Mouse (Mus musculus) neural tube, embryonic 15.5 days (tissue): Measurements from ENCODE around the gene Gm20388. TPM values are rescaled to one million over a fixed set of nuclear protein-coding genes. Genes with fewer than 3 reads are reported as not detected.

Experiments
- ATAC-seq: fragments of 200-750 bp; cut with Nextera tagmentation; 2 replicates; pipeline ENCODE4 v1.8.0; 2017; ENCODE audit warnings: mild to moderate bottlenecking, moderate TSS enrichment, moderate library complexity; ENCODE audit not compliant: low FRiP score
- H3K27ac ChIP-seq: fragments of 300-500 bp; sonication (generic); replicated peaks from 2 replicates; pipeline ENCODE4 v1.5.1; 2015; ENCODE audit warnings: mild to moderate bottlenecking, inconsistent platforms
- H3K27me3 ChIP-seq: fragments of 300-500 bp; sonication (generic); replicated peaks from 2 replicates; pipeline ENCODE4 v1.6.1; 2015; ENCODE audit warnings: inconsistent platforms
- H3K36me3 ChIP-seq: fragments of 300-500 bp; sonication (generic); 2 replicates; pipeline ENCODE4 v1.6.1; 2015; ENCODE audit warnings: inconsistent platforms
- H3K4me1 ChIP-seq: fragments of 300-500 bp; sonication (generic); 2 replicates; pipeline ENCODE4 v1.6.1; 2015; ENCODE audit warnings: inconsistent platforms
- H3K4me2 ChIP-seq: fragments of 300-500 bp; sonication (generic); 2 replicates; pipeline ENCODE4 v1.6.1; 2015; ENCODE audit warnings: inconsistent platforms, mild to moderate bottlenecking, moderate library complexity
- H3K4me3 ChIP-seq: fragments of 300-500 bp; sonication (generic); replicated peaks from 2 replicates; pipeline ENCODE4 v1.5.1; 2015; ENCODE audit warnings: mild to moderate bottlenecking, inconsistent platforms
- H3K9ac ChIP-seq: fragments of 300-500 bp; sonication (generic); replicated peaks from 2 replicates; pipeline ENCODE4 v1.6.1; 2015; ENCODE audit warnings: mild to moderate bottlenecking, inconsistent platforms
- H3K9me3 ChIP-seq: fragments of 300-500 bp; sonication (generic); replicated peaks from 2 replicates; pipeline ENCODE4 v1.6.1; 2016; ENCODE audit warnings: inconsistent platforms
- WGBS: fragments of 180-500 bp; shearing (Covaris S2); methylation state at CpG from one replicate; pipeline ENCODE4 v1.1.7; 2015; ENCODE audit warnings: mixed read lengths; 5-methylcytosine and 5-hydroxymethylcytosine counted together
- polyA plus RNA-seq: library from polyadenylated mRNA; unstranded; fragments of >200 nt; fragmentation: Nextera tagmentation; extraction: Ambion mirVana; gene quantifications from 2 replicates; pipeline ENCODE4 v1.2.1, GENCODE M21; 2015

Gm20388 gene
- polyA plus RNA-seq, 1 experiment from 2014 or later = not detected

DNA sequence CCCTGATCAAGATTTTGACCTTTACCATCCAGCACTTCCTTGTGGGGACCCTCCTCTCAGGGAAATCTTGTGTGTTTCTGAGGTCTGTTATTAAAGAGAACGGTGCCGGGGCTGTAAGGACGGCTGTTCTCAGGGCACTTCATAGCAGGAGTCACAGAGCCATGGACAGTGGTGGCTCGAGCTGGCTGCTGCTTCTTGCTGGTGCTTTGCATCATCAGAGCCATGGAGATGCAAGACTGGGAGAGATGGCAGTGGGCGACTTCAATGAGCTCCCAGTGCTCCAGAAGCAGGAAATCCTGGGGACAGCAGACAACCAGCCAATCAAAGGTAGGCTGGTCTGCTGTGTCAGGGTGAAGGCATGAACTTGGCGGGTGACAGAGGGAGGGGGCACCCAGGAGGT lies 2850.5 kb downstream of the Gm20388 start:
- ATAC-seq = no peak
- Histone ChIP-seq H3K9me3 (no peaks in the 10 kb centered on the region), H3K36me3 (no peaks in the 10 kb centered on the region), H3K27me3 (no peaks in the 10 kb centered on the region), H3K27ac (no peak overlapping the region), H3K4me1 (peaks cover 6% of the 10 kb centered on the region; the same call in 1 of the 2 replicates), H3K9ac (no peak overlapping the region), H3K4me3 (no peak overlapping the region), H3K4me2 (no peak overlapping the region)
- WGBS = 70% methylated on average over 6 of the region's 6 CpGs

DNA sequence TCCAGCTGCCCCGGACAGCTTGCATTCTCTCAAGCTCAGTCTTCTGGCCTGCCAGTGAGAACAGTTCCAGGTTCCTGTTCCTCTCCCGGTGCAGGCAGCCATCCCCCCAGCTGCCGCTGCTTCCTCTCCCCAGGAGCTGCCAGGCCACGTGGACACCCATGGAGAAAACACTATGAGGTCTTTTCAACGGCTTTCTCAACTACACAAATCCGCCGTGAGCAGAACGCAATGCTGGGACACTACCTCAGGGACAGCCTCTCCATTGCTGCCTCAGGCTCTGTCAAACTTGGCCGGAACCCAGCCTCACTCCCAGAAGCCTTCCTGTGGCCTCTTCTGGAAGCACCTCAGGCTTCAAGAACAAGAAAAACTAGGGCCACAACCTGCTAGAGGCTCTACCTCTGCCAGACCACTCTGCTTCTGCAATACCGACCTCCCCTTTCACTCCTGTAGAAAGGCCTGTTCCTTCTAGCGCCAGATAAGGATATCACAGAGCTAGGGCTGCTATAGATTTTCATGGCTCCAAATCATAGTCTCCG lies 2852.2 kb downstream of the Gm20388 start:
- H3K9me3 ChIP-seq = no peaks in the 10 kb centered on the region
- no peak overlapping the region for H3K4me2 ChIP-seq
- 50% methylated on average over 12 of the region's 12 CpGs for WGBS
- no peak overlapping the region for H3K9ac ChIP-seq
- peaks cover 13% of the 10 kb centered on the region; the same call in 1 of the 2 replicates for H3K4me1 ChIP-seq
- no peak for ATAC-seq
- 0 out of 2 replicates have a peak, but pooled peaks cover under 1% of the 10 kb centered on the region for H3K27me3 ChIP-seq
- no peaks in the 10 kb centered on the region for H3K36me3 ChIP-seq
- H3K27ac ChIP-seq = no peak overlapping the region
- no peak overlapping the region for H3K4me3 ChIP-seq

DNA sequence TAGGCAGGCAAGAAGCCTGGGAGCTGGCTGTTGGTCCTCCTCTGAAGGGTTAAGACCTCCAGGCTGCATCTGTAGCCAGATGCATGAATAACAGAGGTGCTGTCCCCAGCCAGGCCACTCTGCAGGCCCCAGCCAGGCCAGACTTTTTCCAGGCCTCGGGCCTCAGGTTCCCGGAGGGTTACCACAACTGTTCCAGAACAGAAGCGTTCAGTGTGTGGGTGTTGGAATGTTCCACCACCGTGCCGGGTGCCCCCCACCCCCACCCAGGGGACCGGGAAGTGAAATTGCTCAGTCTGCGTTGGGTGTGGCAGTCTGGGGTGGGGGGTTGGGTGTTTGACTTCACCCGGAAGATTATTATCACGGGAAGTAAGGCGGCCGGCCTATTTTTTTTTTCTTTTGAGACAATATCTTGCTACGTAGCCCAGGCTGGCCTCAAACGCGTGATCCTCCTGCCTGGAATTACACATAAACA lies 2852.7 kb downstream of the Gm20388 start:
- WGBS = 84% methylated on average over 14 of the region's 14 CpGs

DNA sequence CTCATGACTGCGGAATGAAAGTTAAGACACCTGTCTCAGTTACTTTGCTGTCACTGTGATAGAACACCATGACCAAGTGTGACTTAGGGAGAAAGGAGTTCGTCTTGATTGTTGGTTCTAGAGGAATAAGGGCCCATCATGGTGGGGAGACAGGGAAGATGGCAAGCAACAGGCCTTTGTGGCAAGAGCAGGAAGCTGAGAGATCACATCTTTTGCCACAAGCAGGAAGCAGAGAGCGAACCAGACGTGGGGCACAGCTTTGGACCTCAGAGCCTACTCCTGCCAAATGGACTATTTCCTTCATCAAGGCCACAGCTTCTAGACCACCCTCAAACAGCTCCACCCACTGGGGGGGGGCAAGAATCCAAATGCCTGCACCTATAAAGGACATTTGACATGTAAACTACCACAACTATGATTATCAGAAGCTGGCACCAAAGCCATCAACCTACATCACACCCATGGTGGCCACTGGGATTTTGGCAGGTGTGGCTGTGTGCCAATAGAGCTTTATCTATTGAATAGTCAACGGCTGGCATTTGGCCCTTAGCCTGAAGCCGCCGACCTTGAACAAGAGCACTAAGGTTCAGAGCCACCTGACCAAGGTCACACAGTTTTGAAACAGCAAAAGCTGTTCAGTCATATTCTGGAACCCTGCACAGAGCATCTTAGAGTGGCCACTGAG lies 2854.3 kb downstream of the Gm20388 start:
- Histone ChIP-seq H3K4me3 (no peak overlapping the region), H3K9ac (no peak overlapping the region), H3K4me1 (peaks cover 20% of the 10 kb centered on the region; the same call in 1 of the 2 replicates), H3K36me3 (no peaks in the 10 kb centered on the region), H3K27ac (no peak overlapping the region), H3K27me3 (0 out of 2 replicates have a peak, but pooled peaks cover 2% of the 10 kb centered on the region), H3K4me2 (no peak overlapping the region), H3K9me3 (no peaks in the 10 kb centered on the region)
- WGBS = 90% methylated on average over 7 of the region's 7 CpGs
- no peak for ATAC-seq

More for the DNA sequence above, 2852.7 kb downstream of the Gm20388 start:
- no peak overlapping the region for H3K4me2 ChIP-seq
- ATAC-seq = no peak
- H3K9me3 ChIP-seq = no peaks in the 10 kb centered on the region
- H3K27ac ChIP-seq = no peak overlapping the region
- peaks cover 13% of the 10 kb centered on the region; the same call in 1 of the 2 replicates for H3K4me1 ChIP-seq
- 0 out of 2 replicates have a peak, but pooled peaks cover 2% of the 10 kb centered on the region for H3K27me3 ChIP-seq
- H3K4me3 ChIP-seq = no peak overlapping the region
- H3K36me3 ChIP-seq = no peaks in the 10 kb centered on the region
- no peak overlapping the region for H3K9ac ChIP-seq

DNA sequence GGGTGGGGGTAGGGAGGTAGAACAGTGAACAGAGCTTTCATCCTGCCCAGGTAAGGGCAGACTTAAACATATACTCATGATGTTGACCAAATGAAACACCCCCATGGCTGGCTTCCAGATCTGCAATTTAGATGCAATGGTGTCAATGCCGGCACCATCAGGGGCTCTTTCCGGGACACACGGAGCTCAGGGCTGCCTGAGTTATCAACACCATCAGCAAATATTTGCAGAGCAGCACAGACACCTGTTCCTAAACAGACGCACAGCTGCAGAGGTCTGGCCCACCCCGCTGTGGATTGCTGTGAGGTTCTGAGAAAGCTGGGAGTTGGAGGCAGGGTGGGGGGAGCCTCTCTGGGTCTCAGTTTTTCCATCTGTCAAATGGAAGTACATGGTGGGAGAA lies 2855.5 kb downstream of the Gm20388 start:
- Histone ChIP-seq H3K27ac (no peak overlapping the region), H3K9ac (no peak overlapping the region), H3K4me3 (no peak overlapping the region), H3K9me3 (no peaks in the 10 kb centered on the region), H3K4me1 (peaks cover 17% of the 10 kb centered on the region; the same call in 1 of the 2 replicates), H3K27me3 (0 out of 2 replicates have a peak, but pooled peaks cover 2% of the 10 kb centered on the region), H3K4me2 (no peak overlapping the region), H3K36me3 (no peaks in the 10 kb centered on the region)
- 70% methylated on average over 5 of the region's 5 CpGs for WGBS
- no peak for ATAC-seq

DNA sequence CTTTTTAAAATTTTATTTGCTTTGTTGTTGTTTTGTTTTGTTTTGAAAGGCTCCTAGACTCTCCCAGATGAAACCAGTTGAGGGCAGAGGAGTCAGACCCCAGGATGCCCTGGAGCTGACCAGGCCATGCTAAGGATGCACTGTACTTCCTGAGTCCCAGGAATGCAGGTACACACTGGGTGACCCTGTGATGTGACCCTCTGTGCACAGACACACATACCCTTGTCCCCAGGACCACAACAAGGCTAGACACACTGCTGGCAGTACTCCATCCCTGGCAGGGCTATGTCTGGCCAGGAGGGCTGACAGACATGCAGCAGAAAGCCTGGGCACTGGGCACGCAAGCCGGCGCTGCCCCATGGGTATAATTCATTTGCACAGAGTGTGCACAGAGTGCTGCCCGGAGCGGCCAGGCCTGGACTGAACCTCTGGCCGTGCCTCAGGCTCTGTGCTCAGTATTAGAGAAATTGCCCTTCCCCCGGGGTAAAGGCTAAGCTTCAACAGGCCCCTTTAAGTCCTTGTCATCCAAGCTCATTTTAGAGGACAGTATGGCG lies 2856.1 kb downstream of the Gm20388 start:
- no peak for ATAC-seq
- Histone ChIP-seq H3K9me3 (no peaks in the 10 kb centered on the region), H3K4me2 (no peak overlapping the region), H3K4me1 (peaks cover 17% of the 10 kb centered on the region; the same call in 1 of the 2 replicates), H3K9ac (no peak overlapping the region), H3K36me3 (no peaks in the 10 kb centered on the region), H3K4me3 (no peak overlapping the region), H3K27ac (no peak overlapping the region), H3K27me3 (0 out of 2 replicates have a peak, but pooled peaks cover 2% of the 10 kb centered on the region)
- 42% methylated on average over 8 of the region's 8 CpGs for whole genome bisulfite sequencing

DNA sequence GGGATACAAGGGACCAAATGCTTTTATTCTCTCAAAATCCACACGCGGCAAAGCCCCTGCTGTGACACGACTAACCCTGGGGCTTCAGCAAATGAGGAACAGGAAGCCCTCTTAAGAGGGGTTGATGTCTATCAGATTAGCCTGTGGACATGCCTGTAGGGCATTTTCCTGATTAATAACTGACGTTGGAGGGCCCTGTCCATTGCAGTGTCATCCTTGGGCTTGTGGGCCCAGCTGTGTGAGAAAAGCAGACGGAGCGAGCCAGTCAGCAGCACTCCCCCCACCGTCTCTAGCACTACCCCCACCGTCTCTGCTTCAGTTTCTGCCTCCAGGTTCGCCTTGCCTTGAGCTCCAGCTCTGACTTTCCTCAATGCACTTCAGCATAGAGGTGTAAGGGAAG lies 2856.6 kb downstream of the Gm20388 start:
- Histone ChIP-seq H3K4me2 (no peak overlapping the region), H3K27ac (no peak overlapping the region), H3K27me3 (0 out of 2 replicates have a peak, but pooled peaks cover 3% of the 10 kb centered on the region), H3K9me3 (no peaks in the 10 kb centered on the region), H3K9ac (no peak overlapping the region), H3K36me3 (no peaks in the 10 kb centered on the region), H3K4me3 (no peak overlapping the region), H3K4me1 (peaks cover 17% of the 10 kb centered on the region; the same call in 1 of the 2 replicates)
- no peak for ATAC-seq
- WGBS = 42% methylated on average over 9 of the region's 9 CpGs

DNA sequence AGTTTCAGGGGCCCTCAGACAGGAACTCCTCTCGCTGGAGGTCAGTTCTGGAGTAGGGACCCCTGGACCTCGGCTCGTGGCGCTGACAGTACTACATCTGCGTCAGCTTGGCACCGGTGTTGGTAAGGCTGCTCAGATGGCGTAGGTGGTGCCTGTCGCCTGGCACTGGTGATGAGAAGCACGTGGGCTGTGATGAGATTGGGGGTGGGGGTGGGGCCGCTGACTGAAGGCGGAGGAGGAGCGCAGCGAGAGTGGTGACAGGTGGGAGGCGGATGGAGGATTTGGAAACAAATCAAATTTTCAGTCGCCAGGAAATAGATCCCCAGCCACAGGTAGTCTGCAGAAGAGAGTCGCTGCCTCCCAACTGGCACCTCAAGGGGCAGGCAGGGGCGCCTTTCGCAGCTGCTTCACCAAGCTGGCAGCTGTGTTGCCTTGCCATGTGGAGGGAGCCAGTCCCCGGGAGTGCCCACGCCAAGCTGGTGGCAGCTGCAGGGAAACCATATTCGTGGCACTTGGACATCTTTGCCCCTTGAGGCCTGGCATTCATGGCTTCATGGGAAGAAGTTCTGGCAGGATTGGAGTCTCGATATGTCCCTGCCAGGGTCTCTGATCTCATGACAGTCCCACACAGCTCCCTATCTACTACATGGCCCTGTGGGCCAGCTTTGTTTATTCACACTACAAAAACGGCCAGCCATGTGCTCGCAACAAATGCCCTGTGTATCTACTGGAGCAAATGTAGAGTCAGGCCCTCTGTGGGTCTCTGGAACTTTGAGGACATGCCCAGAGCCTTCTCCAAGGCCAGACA lies 2858.8 kb downstream of the Gm20388 start:
- H3K4me2 ChIP-seq = peak overlapping the region; percentile 4; the same call in 1 of the 2 replicates
- WGBS = 51% methylated on average over 24 of the region's 24 CpGs
- no peaks in the 10 kb centered on the region for H3K36me3 ChIP-seq
- no peak overlapping the region for H3K9ac ChIP-seq
- peak; percentile 41; the same call in 1 of the 2 replicates for ATAC-seq
- H3K4me3 ChIP-seq = no peak overlapping the region
- H3K4me1 ChIP-seq = peaks cover 17% of the 10 kb centered on the region; the same call in 1 of the 2 replicates
- no peaks in the 10 kb centered on the region for H3K9me3 ChIP-seq
- H3K27ac ChIP-seq = no peak overlapping the region
- peaks cover 12% of the 10 kb centered on the region; the same call in 1 of the 2 replicates for H3K27me3 ChIP-seq

DNA sequence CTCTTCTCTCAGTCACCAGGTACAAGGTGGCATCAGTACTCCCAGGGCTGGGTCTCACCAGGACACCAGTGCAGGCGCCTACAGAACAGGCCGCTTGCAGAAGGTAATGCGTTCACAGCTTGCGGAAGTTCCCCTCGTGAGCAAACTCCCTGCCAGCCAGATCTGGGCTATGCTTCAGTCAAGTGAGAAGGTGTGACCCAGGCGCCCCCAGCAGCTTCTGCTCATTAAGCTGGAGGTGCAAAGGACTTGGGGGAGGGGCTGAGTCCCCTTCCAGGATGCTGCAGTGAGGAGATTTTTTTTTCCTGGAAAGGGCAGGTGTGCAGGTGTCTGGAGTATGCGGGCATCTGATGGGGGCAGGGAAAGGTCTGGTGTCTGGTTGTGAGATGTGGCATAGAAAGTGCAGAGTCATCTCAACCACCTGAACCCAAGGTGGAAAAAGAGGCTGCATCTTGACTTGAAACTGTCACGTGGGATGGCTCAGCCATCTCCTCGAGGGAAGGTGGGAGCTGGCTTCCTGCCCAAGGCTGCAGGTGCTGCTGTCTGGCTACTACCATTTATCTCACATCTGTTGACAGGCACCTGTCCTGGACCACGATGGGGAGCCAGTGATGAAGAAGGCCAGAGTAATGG lies 2861.9 kb downstream of the Gm20388 start:
- no peak for ATAC-seq
- no peak overlapping the region for H3K4me2 ChIP-seq
- no peaks in the 10 kb centered on the region for H3K36me3 ChIP-seq
- H3K27me3 ChIP-seq = peaks cover 12% of the 10 kb centered on the region; the same call in 1 of the 2 replicates
- H3K27ac ChIP-seq = no peak overlapping the region
- no peak overlapping the region for H3K9ac ChIP-seq
- no peaks in the 10 kb centered on the region for H3K9me3 ChIP-seq
- 33% methylated on average over 10 of the region's 10 CpGs for WGBS
- no peak overlapping the region for H3K4me3 ChIP-seq
- peaks cover 30% of the 10 kb centered on the region for H3K4me1 ChIP-seq

DNA sequence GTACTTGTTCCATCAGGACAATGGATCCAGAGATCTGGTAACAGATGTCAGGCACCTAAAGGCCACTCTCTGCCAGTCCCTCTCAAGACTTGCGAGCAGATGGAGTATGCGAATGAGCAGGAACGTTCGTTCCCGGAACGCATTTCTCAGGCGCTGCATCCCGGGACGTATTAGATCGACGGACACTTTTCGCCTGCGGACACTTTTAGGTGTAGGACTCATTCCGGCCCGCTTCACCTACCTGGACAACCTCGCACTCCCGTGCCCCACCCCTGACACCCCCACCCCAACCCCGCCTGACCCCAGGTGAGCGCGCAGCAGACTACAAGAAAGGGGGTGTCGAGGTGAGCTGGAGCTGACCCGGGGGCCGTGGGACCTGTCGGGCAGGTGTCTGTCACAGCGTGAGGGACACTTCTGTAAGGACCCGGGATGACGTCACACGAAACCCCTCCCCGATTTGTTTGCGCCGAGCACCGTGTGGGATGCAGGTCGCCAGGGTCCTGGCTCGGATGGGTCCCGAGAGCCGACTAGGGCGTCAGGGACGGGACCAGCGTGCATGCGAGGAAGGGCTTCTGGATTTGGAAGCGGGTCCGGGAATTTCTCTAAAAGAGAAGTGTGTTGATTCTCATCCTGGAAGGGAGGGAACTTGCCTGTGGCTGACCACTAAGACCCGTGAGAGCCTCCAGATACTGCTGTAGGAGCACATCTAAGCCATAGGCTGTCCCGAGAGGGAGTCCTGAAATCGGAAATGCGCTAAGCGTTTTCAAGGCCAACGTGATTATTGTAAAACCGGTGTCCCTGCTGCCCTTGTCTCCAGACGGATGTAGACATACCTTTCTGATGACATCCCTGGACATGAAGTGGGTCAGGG lies 2864.9 kb downstream of the Gm20388 start, which contains the start of gene Acsf3:
Gene Acsf3 (plus strand): TSS at position 202 of the 871 bp plus-strand sequence.
- Histone ChIP-seq H3K4me1 (peaks cover 20% of the 10 kb centered on the region), H3K9me3 (no peaks in the 10 kb centered on the region), H3K36me3 (peaks cover 7% of the 10 kb centered on the region; the same call in 1 of the 2 replicates), H3K4me2 (peak within 1 kb of the TSS; percentile 95), H3K27ac (peak within 1 kb of the TSS; percentile 60; the same call in 1 of the 2 replicates), H3K9ac (peak within 1 kb of the TSS; percentile 90), H3K27me3 (peaks cover 9% of the 10 kb centered on the region; the same call in 1 of the 2 replicates), H3K4me3 (peak within 1 kb of the TSS; percentile 77)
- peak; percentile 75; the same call in 1 of the 2 replicates for ATAC-seq
- WGBS = 2% methylated on average over 50 of the region's 50 CpGs
